Mouse (Mus musculus) Patski (cell line): ENCODE measurements around the gene Net1. TPM values are rescaled to one million over a fixed set of nuclear protein-coding genes. Genes with fewer than 3 reads are reported as not detected.

Experiments used
- ATAC-seq: fragments of 100-300 bp; one replicate; pipeline ENCODE4 v1.8.0; 2021
- CTCF ChIA-PET: fragments of 350-600 bp; sonication (Branson Sonifier 250); formaldehyde crosslinking; loops from one replicate; lab custom pipeline; 2022; ENCODE audit warnings: inconsistent platforms; lab: Charles Lee
- POLR2A ChIA-PET: fragments of 350-600 bp; sonication (Branson Sonifier 250); formaldehyde crosslinking; loops from one replicate; lab custom pipeline; 2022; ENCODE audit warnings: antibody characterized with exemption, inconsistent platforms; lab: Charles Lee
- DNase-seq: peaks from one replicate; pipeline ENCODE4 v3.0.0-alpha.2; 2011; ENCODE audit warnings: low read depth, low spot score
- H3K27me3 ChIP-seq: fragments of 371-371 bp; one replicate; pipeline ENCODE4 v1.5.1; 2021
- CTCF ChIP-seq: fragments of 100-300 bp; IDR thresholded peaks from one replicate; pipeline ENCODE4 v1.5.1; 2021
- in situ Hi-C: fragments of 300-500 bp; cut with MboI; formaldehyde crosslinking; loops from 3 replicates; pipeline ENCODE4 v1.11.1; 2018; ENCODE audit warnings: low pct_unique_long_range_greater_than_20kb, mixed read lengths
- polyA plus RNA-seq: library from polyadenylated mRNA; unstranded; gene quantifications from one replicate; pipeline ENCODE4 v1.2.3, GENCODE M21; 2021

Net1 gene
- polyA plus RNA-seq, 1 experiment from 2014 or later = 319 TPM

DNA sequence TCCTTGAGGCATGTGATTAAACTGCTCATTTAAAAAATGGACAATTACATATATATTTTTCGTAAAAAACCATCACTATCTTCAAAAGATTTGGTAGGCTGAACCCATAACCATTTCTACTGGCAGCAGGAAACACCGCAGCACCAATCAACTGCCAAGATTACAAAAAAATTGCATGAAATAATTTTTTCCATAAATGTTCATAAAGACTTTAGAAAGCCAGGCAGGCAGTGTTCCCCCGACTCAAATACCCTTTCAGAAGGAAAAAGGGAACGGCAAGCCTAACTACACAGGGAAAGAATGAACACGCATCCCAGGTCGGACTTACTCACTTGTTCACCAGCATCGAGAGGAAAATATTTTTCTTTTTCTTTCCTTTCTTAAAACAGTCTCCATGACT is 25.4 kb downstream of the Net1 start:
- DNase-seq (no peak), ATAC-seq (no peak)
- in situ Hi-C loops = no loop called here
- no peaks in the 10 kb centered on the region for H3K27me3 ChIP-seq
- ChIA-PET CTCF (interaction anchor here (1.4 to 4.6 kb wide), 4 partner anchors 18 to 227 kb away, joined by 3 to 43 read pairs (median 3); no protein-coding TSS in a partner anchor), POLR2A (interaction anchor here (1.2 to 1.4 kb wide), 4 partner anchors 148 to 226 kb away, joined by 3 to 7 read pairs (median 6); no protein-coding TSS in a partner anchor)
- TF ChIP-seq CTCF = no peak

- CTCF ChIA-PET = interaction anchor here (0.9 kb wide), 1 partner anchor 114 kb away, joined by 3 read pairs; no protein-coding TSS in a partner anchor
- H3K27me3 ChIP-seq = no peaks in the 10 kb centered on the region
- in situ Hi-C loops = no loop called here
- ATAC-seq (no peak), DNase-seq (no peak)
- no peak for TF ChIP-seq CTCF
- POLR2A ChIA-PET = interaction anchor here (0.5 to 0.7 kb wide), 3 partner anchors 14 to 125 kb away, joined by 3 to 5 read pairs (median 3); no protein-coding TSS in a partner anchor
These were observed 26.4 kb downstream of the Net1 start for GRCm38 (mm10) chr13:3891479-3892087.

DNA sequence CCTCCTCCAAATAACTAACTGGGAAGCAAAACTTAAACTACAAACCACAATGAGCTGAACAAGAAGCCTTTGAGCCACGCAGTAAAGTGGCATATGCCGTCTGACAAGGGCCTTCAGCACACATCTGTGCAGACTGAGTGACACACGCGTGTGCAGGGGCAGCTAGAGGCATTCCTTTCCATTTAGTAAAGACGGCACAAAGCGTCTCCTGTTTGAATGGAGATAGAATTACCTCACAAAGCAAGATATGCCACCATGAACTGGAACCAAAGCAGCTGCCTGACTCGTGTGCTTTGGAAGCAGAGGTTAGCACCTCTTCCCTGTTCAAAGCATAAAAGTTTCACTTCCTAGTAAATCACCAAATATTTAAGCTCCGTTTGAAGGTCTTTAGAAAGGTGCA is 28.0 kb downstream of the Net1 start:
- CTCF ChIA-PET = interaction anchor here (0.6 to 1.3 kb wide), 5 partner anchors 10 to 224 kb away, joined by 3 read pairs; no protein-coding TSS in a partner anchor
- no peaks in the 10 kb centered on the region for H3K27me3 ChIP-seq
- no peak for DNase-seq
- in situ Hi-C loops = no loop called here
- ATAC-seq = no peak
- POLR2A ChIA-PET = interaction anchor here (0.5 to 1.5 kb wide), 2 partner anchors 20 to 189 kb away, joined by 3 to 5 read pairs; no protein-coding TSS in a partner anchor
- no peak for TF ChIP-seq CTCF

DNA sequence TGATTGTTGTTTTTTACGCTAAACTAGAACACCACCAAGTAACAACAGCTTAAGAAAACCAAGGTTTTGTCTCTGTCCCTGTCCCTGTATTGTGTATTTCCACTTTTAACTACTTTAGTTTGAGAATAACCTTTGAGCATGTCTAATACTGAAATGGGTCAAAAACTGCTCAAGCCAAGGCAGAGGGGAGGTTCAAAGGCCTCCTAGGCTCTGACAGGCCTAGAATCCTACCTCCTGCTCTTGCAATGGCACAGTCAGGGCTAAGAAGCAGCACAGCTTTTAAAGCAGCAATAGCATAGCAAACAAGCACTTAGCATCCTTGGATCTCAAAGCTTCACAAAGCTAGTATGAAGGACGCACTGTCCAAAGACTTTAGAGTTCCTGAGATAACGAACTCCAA is 28.9 kb downstream of the Net1 start:
- POLR2A ChIA-PET = interaction anchor here (1.0 to 1.5 kb wide), 3 partner anchors 9 to 188 kb away, joined by 3 to 6 read pairs (median 4); no protein-coding TSS in a partner anchor

GRCm38 (mm10) chr13:3886663-3887062 is 31.4 kb downstream of the Net1 start:
- no peak for DNase-seq
- no peak for TF ChIP-seq CTCF
- CTCF ChIA-PET = no interaction called here
- ATAC-seq = peak; percentile 48
- POLR2A ChIA-PET = no interaction called here
- no peaks in the 10 kb centered on the region for H3K27me3 ChIP-seq
- in situ Hi-C loops = loop anchor here (5.0 kb wide), 1 partner anchor 109 kb away; no protein-coding TSS in a partner anchor

More for the DNA sequence above, 28.9 kb downstream of the Net1 start:
- TF ChIP-seq CTCF = no peak
- ATAC-seq = no peak
- H3K27me3 ChIP-seq = no peaks in the 10 kb centered on the region
- CTCF ChIA-PET = interaction anchor here (0.7 to 1.2 kb wide), 3 partner anchors 9 to 223 kb away, joined by 3 read pairs; no protein-coding TSS in a partner anchor
- DNase-seq = no peak
- in situ Hi-C loops = loop anchor here (5.0 kb wide), 1 partner anchor 112 kb away; no protein-coding TSS in a partner anchor

DNA sequence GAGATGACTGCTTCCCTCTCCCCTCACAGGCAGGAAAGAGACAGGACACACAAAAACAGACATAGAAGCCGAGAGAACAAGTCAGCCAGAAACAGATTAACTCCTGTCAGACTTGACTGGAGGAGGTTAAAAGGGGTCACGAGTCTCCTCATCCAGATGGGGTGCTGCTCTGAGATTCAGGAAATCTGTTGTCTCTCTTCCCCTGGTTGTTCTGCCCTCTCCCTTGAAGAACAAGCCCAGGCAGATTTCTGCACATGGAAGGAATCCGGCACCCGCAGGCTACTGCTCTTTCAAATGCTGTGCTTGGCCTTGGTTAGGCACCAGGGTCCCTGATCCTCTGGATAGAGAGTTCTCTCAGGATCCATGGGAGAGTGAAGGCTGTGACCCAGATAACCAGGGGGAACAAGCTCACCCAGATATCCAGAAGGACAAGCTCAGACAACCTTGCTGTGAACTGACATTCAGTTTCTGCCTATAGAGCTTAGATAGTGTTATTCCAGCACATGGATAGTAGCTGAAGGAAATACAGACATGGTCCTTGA is 40.3 kb downstream of the Net1 start:
- DNase-seq (no peak), ATAC-seq (no peak)
- in situ Hi-C loops = no loop called here
- no peak for TF ChIP-seq CTCF
- ChIA-PET POLR2A (interaction anchor here (0.5 to 0.6 kb wide), 3 partner anchors 14 to 180 kb away, joined by 3 to 4 read pairs (median 3); no protein-coding TSS in a partner anchor), CTCF (interaction anchor here (1.7 kb wide), 1 partner anchor 212 kb away, joined by 5 read pairs; no protein-coding TSS in a partner anchor)
- no peaks in the 10 kb centered on the region for H3K27me3 ChIP-seq

GRCm38 (mm10) chr13:3877185-3877584 is 40.8 kb downstream of the Net1 start:
- DNase-seq (no peak), ATAC-seq (no peak)
- no peaks in the 10 kb centered on the region for H3K27me3 ChIP-seq
- ChIA-PET CTCF (interaction anchor here (0.6 to 1.7 kb wide), 3 partner anchors 10 to 211 kb away, joined by 3 to 5 read pairs (median 3); no protein-coding TSS in a partner anchor), POLR2A (no interaction called here)
- in situ Hi-C loops = no loop called here
- TF ChIP-seq CTCF = no peak

DNA sequence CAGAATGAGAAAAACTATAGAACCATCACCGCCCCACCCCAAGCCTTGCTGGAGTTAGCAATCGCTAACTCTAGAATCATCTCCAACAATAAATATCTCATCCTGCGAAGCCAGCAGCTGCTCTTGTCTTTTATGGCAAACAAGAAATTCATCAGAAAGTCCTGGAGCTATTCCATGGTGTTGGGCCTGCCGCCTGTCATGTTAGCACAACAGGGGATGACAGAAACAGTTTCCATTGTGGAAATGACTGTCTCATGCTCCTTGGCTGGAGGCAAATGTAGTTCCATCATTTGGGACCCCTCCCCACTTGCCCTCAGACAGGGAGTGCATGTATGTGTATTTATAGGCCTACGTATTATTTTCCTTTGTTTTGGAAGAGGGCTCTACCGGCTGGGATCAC is 41.6 kb downstream of the Net1 start:
- ChIA-PET POLR2A (interaction anchor here (1.8 kb wide), 1 partner anchor 11 kb away, joined by 4 read pairs; no protein-coding TSS in a partner anchor), CTCF (interaction anchor here (0.6 to 0.9 kb wide), 3 partner anchors 9 to 211 kb away, joined by 3 read pairs; no protein-coding TSS in a partner anchor)
- H3K27me3 ChIP-seq = no peaks in the 10 kb centered on the region
- in situ Hi-C loops = no loop called here
- ATAC-seq (no peak), DNase-seq (no peak)
- no peak for TF ChIP-seq CTCF

- POLR2A ChIA-PET = interaction anchor here (0.6 kb wide), 1 partner anchor 112 kb away, joined by 3 read pairs; no protein-coding TSS in a partner anchor
- ATAC-seq (no peak), DNase-seq (no peak)
- no peak for TF ChIP-seq CTCF
- CTCF ChIA-PET = interaction anchor here (0.8 kb wide), 1 partner anchor 13 kb away, joined by 3 read pairs; no protein-coding TSS in a partner anchor
- no peaks in the 10 kb centered on the region for H3K27me3 ChIP-seq
- in situ Hi-C loops = no loop called here
These were observed 45.2 kb downstream of the Net1 start for GRCm38 (mm10) chr13:3872832-3873231.

DNA sequence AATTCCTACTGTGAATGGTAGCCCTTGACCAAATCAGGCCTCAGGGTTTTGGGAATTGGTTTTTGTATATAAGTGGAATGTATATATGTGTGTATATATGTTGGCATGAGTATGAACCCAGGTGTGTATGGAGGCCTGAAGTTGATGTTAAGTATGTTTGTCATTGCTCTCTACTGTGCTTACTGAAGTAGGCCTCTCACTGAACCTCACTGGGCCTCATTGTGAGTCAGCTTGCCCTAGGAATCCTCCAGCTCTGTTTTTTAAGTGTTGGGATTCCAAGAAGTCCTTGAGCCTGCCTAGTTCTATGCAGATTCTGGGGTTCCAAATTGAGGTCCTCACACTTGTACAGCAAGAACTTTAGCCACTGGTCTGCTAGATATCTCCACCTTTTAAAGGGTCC is 48.1 kb downstream of the Net1 start:
- TF ChIP-seq CTCF = no peak
- in situ Hi-C loops = no loop called here
- ChIA-PET CTCF (no interaction called here), POLR2A (no interaction called here)
- ATAC-seq (no peak), DNase-seq (no peak)
- no peaks in the 10 kb centered on the region for H3K27me3 ChIP-seq
